Mouse (Mus musculus) myocyte (in vitro differentiated cells): Measurements from ENCODE around the gene Vdac2. TPM values are rescaled to one million over a fixed set of nuclear protein-coding genes. Genes with fewer than 3 reads are reported as not detected.

Experiments used
- H3K27me3 ChIP-seq: one replicate; pipeline ENCODE4 v1.6.1; 2011; ENCODE audit not compliant: control insufficient read depth, insufficient read depth, insufficient read length
- H3K36me3 ChIP-seq: one replicate; pipeline ENCODE4 v1.6.1; 2011; ENCODE audit not compliant: control insufficient read depth, insufficient read depth
- H3K4me2 ChIP-seq: one replicate; pipeline ENCODE4 v1.6.1; 2011; ENCODE audit warnings: low read depth, control low read depth
- H3K4me3 ChIP-seq: one replicate; pipeline ENCODE4 v1.5.1; 2011; ENCODE audit warnings: mild to moderate bottlenecking, control low read depth, moderate library complexity
- H3K79me2 ChIP-seq: one replicate; pipeline ENCODE4 v1.6.1; 2011; ENCODE audit not compliant: control insufficient read depth, insufficient read depth
- H3ac ChIP-seq: one replicate; pipeline ENCODE4 v1.6.1; 2011; ENCODE audit not compliant: control insufficient read depth, insufficient read length
- CEBPB ChIP-seq: IDR thresholded peaks from 2 replicates; pipeline ENCODE4 v1.6.1; 2011; ENCODE audit warnings: mild to moderate bottlenecking, moderate library complexity; ENCODE audit not compliant: poor library complexity, insufficient read depth, severe bottlenecking
- E2F4 ChIP-seq: IDR thresholded peaks from one replicate; pipeline ENCODE4 v1.6.1; 2011; ENCODE audit warnings: mild to moderate bottlenecking, control low read depth, moderate library complexity; ENCODE audit not compliant: insufficient read depth
- MAX ChIP-seq: IDR thresholded peaks from one replicate; pipeline ENCODE4 v1.6.1; 2011; ENCODE audit warnings: low read depth, mild to moderate bottlenecking, control low read depth
- MYOD1 ChIP-seq, 3 experiments: IDR thresholded peaks; one replicate each; pipeline ENCODE4 v1.6.1; 2011; ENCODE audit warnings: control low read depth in 2 of 3, low read depth in 2 of 3, mild to moderate bottlenecking in 2 of 3, moderate library complexity in 1 of 3; ENCODE audit not compliant: insufficient read length in 2 of 3, control insufficient read depth in 1 of 3
- MYOG ChIP-seq, 3 experiments: IDR thresholded peaks; one replicate each; pipeline ENCODE4 v1.6.1; 2011; ENCODE audit warnings: control low read depth in 2 of 3, low read depth in 2 of 3, mild to moderate bottlenecking in 2 of 3; ENCODE audit not compliant: insufficient read length in 2 of 3, control insufficient read depth in 1 of 3, insufficient read depth in 1 of 3
- POLR2A ChIP-seq: IDR thresholded peaks from one replicate; pipeline ENCODE4 v1.6.1; 2011; ENCODE audit warnings: low read depth, mild to moderate bottlenecking, control low read depth, moderate library complexity; ENCODE audit not compliant: insufficient read length
- POLR2AphosphoS2 ChIP-seq: IDR thresholded peaks from one replicate; pipeline ENCODE4 v1.6.1; 2011; ENCODE audit warnings: low read depth, control low read depth; ENCODE audit not compliant: insufficient read length
- REST ChIP-seq: IDR thresholded peaks from one replicate; pipeline ENCODE4 v1.6.1; 2011; ENCODE audit warnings: mild to moderate bottlenecking, control low read depth, moderate library complexity; ENCODE audit not compliant: insufficient read depth, insufficient read length
- SRF ChIP-seq: IDR thresholded peaks from one replicate; pipeline ENCODE4 v1.6.1; 2011; ENCODE audit warnings: low read depth; ENCODE audit not compliant: control insufficient read depth, insufficient read length
- TCF12 ChIP-seq: IDR thresholded peaks from one replicate; pipeline ENCODE4 v1.6.1; 2011; ENCODE audit warnings: mild to moderate bottlenecking, control low read depth; ENCODE audit not compliant: poor library complexity, insufficient read depth, severe bottlenecking
- TCF3 ChIP-seq: IDR thresholded peaks from one replicate; pipeline ENCODE4 v1.6.1; 2011; ENCODE audit warnings: low read depth, control low read depth; ENCODE audit not compliant: insufficient read length
- USF1 ChIP-seq: IDR thresholded peaks from one replicate; pipeline ENCODE4 v1.6.1; 2011; ENCODE audit warnings: low read depth, mild to moderate bottlenecking, control low read depth, moderate library complexity
- polyA plus RNA-seq: library from polyadenylated mRNA; unstranded; fragments of >200 nt; fragmentation: generic; extraction: Trizol; gene quantifications from one replicate; pipeline ENCODE4 v1.2.1, GENCODE M21; 2012; ENCODE audit warnings: missing spikeins

Vdac2 gene
- polyA plus RNA-seq, 1 experiment, result 314 TPM

DNA sequence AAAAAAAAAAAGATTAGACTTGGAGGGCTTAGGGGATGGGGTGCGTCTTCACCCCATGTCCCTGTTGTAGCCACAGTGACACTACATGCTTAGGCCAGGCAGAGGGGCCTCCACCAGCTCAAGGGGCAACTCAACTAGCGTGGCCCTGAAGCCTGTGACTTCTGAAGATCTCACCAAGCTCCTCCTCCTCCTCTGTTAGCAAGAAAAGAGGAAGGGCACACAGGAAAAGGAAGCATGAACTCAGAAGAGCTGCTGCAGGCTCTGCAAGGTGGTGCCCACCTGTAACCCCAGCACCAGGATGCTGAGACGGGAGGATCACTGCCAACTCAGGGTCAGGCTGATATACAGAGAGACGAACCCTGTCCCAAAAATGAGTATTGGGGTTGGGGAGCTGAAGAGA lies 13.7 kb upstream of the Vdac2 start:
- H3ac ChIP-seq, result no peak overlapping the region
- H3K79me2 ChIP-seq, result no peaks in the 10 kb centered on the region
- TF ChIP-seq POLR2A (no peak), TCF3 (no peak)
- H3K4me2 ChIP-seq, result no peak overlapping the region
- H3K27me3 ChIP-seq, result no peaks in the 10 kb centered on the region
- H3K4me3 ChIP-seq, result no peak overlapping the region
- H3K36me3 ChIP-seq, result no peaks in the 10 kb centered on the region

DNA sequence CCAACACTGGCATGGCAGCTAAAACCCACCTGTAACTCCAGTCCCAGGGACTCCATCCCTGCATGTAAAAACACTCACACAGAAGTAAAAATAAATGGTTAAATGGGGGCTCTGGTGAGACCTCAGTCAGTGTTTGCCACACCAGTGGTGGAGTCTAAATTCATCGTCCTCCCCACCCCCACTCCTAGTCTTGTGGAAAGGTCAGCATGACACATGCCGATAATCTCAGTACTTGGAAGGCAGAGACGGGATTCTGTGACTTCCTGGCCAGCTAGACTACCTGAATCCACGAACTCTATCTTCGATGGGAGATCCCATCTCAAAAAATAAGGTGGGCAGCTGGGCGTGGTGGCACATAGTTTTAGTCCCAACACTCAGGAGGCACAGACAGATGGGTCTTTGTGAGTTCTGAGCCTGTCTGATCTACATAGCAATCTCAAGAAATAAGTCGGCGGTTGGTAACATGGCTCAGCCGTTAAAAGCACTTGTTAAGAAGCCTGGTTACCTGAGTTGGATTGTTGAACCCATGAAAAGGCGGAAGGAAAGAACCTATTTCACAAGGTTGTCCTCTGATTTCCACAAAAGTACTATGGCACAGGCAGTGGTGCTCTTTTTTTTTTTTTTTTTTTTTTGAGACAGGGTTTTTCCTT lies 13.2 kb upstream of the Vdac2 start:
- Histone ChIP-seq H3ac (no peak overlapping the region), H3K4me3 (no peak overlapping the region), H3K79me2 (no peaks in the 10 kb centered on the region), H3K4me2 (no peak overlapping the region), H3K27me3 (no peaks in the 10 kb centered on the region), H3K36me3 (no peaks in the 10 kb centered on the region)
- no peak for TF ChIP-seq REST
- TF ChIP-seq POLR2A, result no peak
- no peak for TF ChIP-seq TCF12
- TF ChIP-seq POLR2AphosphoS2, result no peak

DNA sequence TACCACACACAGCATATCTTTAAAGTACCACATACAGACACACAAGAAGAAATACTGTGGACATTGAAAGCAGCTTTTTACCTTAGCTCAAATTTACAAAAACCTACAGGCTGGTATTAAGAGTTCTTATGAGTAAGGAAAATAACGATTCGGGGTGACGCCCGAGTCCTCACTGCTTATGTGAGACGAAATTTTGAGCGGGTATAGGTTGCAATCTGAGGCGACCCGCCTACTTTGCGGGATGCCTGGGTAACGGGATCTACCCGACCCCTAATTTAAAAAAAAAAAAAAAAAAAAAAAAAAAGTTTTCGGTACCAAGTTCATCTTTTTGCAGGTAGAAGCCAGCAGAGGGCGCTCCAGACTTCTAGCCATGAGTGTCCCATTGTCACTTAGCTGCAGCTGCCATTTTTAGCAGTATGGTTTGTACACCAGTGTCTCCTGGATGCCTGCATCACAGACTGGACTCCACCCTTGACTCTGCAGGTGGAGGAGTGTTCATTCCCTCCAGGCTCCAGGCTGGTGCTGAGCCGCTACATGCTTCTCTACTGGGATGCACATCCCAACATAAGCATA lies 12.4 kb upstream of the Vdac2 start:
- TF ChIP-seq MYOD1 (IDR thresholded peaks at IDR 0.05; ENCODE audit: control insufficient read depth in 1 of 3, insufficient read length in 2 of 3, low read depth in 2 of 3), result no peak
- TF ChIP-seq TCF12, result no peak
- H3K4me3 ChIP-seq, result no peak overlapping the region

DNA sequence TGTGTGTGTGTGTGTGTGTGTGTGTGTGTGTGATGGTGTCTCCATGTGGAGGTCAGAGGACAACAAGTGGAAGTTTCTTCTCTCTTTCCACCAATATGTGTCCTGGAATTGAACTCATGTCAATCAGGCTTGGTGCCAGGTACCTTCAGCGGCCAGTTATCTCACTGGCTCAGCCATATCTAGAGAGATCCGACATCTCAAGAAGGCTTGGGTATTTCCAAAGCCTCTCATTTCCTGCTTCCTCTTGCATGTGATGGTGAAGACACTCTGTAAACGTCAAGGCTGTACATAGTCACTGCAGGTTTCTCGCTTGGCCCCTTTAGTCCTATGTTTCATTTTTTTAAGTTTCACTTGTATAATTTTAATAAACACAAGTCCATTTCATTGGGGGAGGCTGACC lies 11.8 kb upstream of the Vdac2 start:
- H3K27me3 ChIP-seq, result no peaks in the 10 kb centered on the region

More for the DNA sequence above, 12.4 kb upstream of the Vdac2 start:
- H3ac ChIP-seq, result no peak overlapping the region
- H3K27me3 ChIP-seq, result no peaks in the 10 kb centered on the region
- H3K79me2 ChIP-seq, result no peaks in the 10 kb centered on the region
- peak overlapping the region; percentile 25 for H3K4me2 ChIP-seq
- no peaks in the 10 kb centered on the region for H3K36me3 ChIP-seq

DNA sequence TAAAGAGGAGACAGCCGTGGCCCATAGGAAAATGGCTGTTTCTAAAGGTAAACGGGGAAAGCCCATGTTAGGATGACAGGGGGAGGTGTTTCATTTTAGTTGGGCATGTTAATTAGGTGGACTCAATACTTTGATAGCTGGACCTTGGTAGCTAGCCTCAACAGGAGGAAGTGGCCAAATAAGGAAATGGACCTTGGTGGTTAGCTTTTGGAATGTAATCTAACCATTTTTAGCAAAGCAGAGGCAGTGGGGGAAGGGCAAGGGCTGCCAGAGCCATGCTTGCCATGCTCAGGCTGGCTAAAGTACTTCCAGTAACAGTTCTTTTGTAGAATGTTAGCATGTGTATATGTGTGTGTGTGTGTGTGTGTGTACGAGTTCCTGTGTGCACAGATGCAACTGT lies 11.2 kb upstream of the Vdac2 start:
- H3K79me2 ChIP-seq, result no peaks in the 10 kb centered on the region
- no peak overlapping the region for H3K4me2 ChIP-seq
- H3K27me3 ChIP-seq, result no peaks in the 10 kb centered on the region
- TF ChIP-seq SRF (peak; percentile 94), E2F4 (no peak)
- H3ac ChIP-seq, result no peak overlapping the region
- no peaks in the 10 kb centered on the region for H3K36me3 ChIP-seq
- no peak overlapping the region for H3K4me3 ChIP-seq

More for the DNA sequence above, 11.8 kb upstream of the Vdac2 start:
- H3K36me3 ChIP-seq, result no peaks in the 10 kb centered on the region
- H3K79me2 ChIP-seq, result no peaks in the 10 kb centered on the region
- no peak for TF ChIP-seq SRF
- TF ChIP-seq TCF3, result no peak
- no peak for TF ChIP-seq E2F4
- no peak for TF ChIP-seq USF1
- TF ChIP-seq REST, result no peak
- no peak for TF ChIP-seq MYOD1 (IDR thresholded peaks at IDR 0.05; ENCODE audit: control insufficient read depth in 1 of 3, insufficient read length in 2 of 3, low read depth in 2 of 3)
- TF ChIP-seq CEBPB, result no peak
- no peak for TF ChIP-seq TCF12
- no peak for TF ChIP-seq MAX
- no peak for TF ChIP-seq POLR2A
- TF ChIP-seq MYOG (IDR thresholded peaks at IDR 0.05; ENCODE audit: control insufficient read depth in 1 of 3, insufficient read depth in 1 of 3, insufficient read length in 2 of 3, low read depth in 2 of 3), result no peak
- TF ChIP-seq POLR2AphosphoS2, result no peak
- no peak overlapping the region for H3K4me3 ChIP-seq
- H3ac ChIP-seq, result no peak overlapping the region
- H3K4me2 ChIP-seq, result no peak overlapping the region

DNA sequence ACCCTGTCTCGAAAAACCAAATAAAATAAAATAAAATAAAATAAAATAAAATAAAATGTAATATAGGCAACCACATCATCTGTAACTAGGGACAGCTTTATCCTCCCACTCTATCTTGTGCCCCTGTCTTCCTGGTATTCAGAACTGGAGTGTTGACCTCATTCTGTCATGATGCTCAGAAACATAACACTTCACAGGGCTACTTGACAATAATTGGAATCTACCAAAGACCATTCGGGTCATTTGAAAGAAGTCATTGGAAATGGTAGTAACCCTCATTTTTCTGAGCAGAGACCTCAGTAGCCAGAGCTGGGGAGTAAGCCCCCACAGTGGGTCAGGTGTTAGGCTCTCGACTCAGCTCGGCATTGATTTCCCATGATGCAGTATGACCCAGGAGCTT lies 10.4 kb upstream of the Vdac2 start:
- Histone ChIP-seq H3K4me3 (no peak overlapping the region), H3ac (no peak overlapping the region), H3K36me3 (no peaks in the 10 kb centered on the region), H3K4me2 (no peak overlapping the region), H3K79me2 (no peaks in the 10 kb centered on the region), H3K27me3 (no peaks in the 10 kb centered on the region)
- TF ChIP-seq SRF (no peak), MYOG (IDR thresholded peaks at IDR 0.05; ENCODE audit: control insufficient read depth in 1 of 3, insufficient read depth in 1 of 3, insufficient read length in 2 of 3, low read depth in 2 of 3) (no peak), USF1 (no peak), POLR2A (no peak), E2F4 (no peak), TCF3 (no peak), REST (no peak), POLR2AphosphoS2 (no peak), MAX (no peak), CEBPB (no peak), MYOD1 (IDR thresholded peaks at IDR 0.05; ENCODE audit: control insufficient read depth in 1 of 3, insufficient read length in 2 of 3, low read depth in 2 of 3) (no peak)
